Mouse (Mus musculus) bone marrow macrophage, adult 2 months (primary cell): ENCODE results near the gene Nr1h2.

ENCODE experiments used
- CTCF ChIP-seq: IDR thresholded peaks from 2 replicates; pipeline ENCODE4 v1.5.1; 2012; ENCODE audit warnings: low read depth, mild to moderate bottlenecking, low read length, moderate library complexity
- POLR2A ChIP-seq: IDR thresholded peaks from 2 replicates; pipeline ENCODE4 v1.6.1; 2012; ENCODE audit warnings: mild to moderate bottlenecking, low read depth, low read length, borderline replicate concordance

GRCm38 (mm10) chr7:44572213-44572701 lies 18.5 kb upstream of the Nr1h2 start, which contains the start of gene Napsa:
- TF ChIP-seq POLR2A (no peak), CTCF (no peak)
